Mouse (Mus musculus) hindbrain, embryonic 11.5 days (tissue): ENCODE results near the gene Mrpl58. TPM values are rescaled to one million over a fixed set of nuclear protein-coding genes. Genes with fewer than 3 reads are reported as not detected.
"Not testable (repeated sequence)": the region's sequence is repeated elsewhere in the genome, so short reads cannot be mapped to it uniquely, and the experiment has no call there.

Experiments
- ATAC-seq: fragments of 200-750 bp; cut with Nextera tagmentation; 2 replicates; pipeline ENCODE4 v1.8.0; 2017; ENCODE audit warnings: mild to moderate bottlenecking, moderate TSS enrichment, moderate library complexity; ENCODE audit not compliant: low FRiP score
- DNase-seq: peaks from one replicate; pipeline ENCODE4 v3.0.0-alpha.2; 2015; ENCODE audit warnings: low spot score
- H3K27ac ChIP-seq: fragments of 300-500 bp; sonication (generic); 2 replicates; pipeline ENCODE4 v1.5.1; 2014; ENCODE audit warnings: mild to moderate bottlenecking, low read depth, low read length
- H3K27me3 ChIP-seq: fragments of 300-500 bp; sonication (generic); 2 replicates; pipeline ENCODE4 v1.6.1; 2014; ENCODE audit warnings: mild to moderate bottlenecking, low read length, moderate library complexity, mixed read lengths; ENCODE audit not compliant: control insufficient read depth, insufficient read depth
- H3K36me3 ChIP-seq: fragments of 300-500 bp; sonication (generic); 2 replicates; pipeline ENCODE4 v1.6.1; 2014; ENCODE audit warnings: mild to moderate bottlenecking, low read length, moderate library complexity, mixed read lengths; ENCODE audit not compliant: control insufficient read depth, insufficient read depth
- H3K4me1 ChIP-seq: fragments of 300-500 bp; sonication (generic); replicated peaks from 2 replicates; pipeline ENCODE4 v1.6.1; 2014; ENCODE audit warnings: low read length, mixed read lengths; ENCODE audit not compliant: control insufficient read depth, insufficient read depth
- H3K4me2 ChIP-seq: fragments of 300-500 bp; sonication (generic); replicated peaks from 2 replicates; pipeline ENCODE4 v1.6.1; 2014; ENCODE audit warnings: mild to moderate bottlenecking, low read depth, low read length
- H3K4me3 ChIP-seq: fragments of 300-500 bp; sonication (generic); 2 replicates; pipeline ENCODE4 v1.5.1; 2014; ENCODE audit warnings: low read depth, low read length
- H3K9ac ChIP-seq: fragments of 300-500 bp; sonication (generic); 2 replicates; pipeline ENCODE4 v1.6.1; 2014; ENCODE audit warnings: low read depth, low read length
- H3K9me3 ChIP-seq: fragments of 300-500 bp; sonication (generic); 2 replicates; pipeline ENCODE4 v1.6.1; 2016; ENCODE audit warnings: low read length; ENCODE audit not compliant: control insufficient read depth
- WGBS: fragments of 180-500 bp; shearing (Covaris S2); extraction: QIAGEN DNeasy Blood & Tissue Kit; methylation state at CpG from one replicate; pipeline ENCODE4 v1.1.7; 2014; 5-methylcytosine and 5-hydroxymethylcytosine counted together
- polyA plus RNA-seq: library from polyadenylated mRNA; unstranded; fragments of >200 nt; fragmentation: Nextera tagmentation; extraction: Ambion mirVana; gene quantifications from 2 replicates; pipeline ENCODE4 v1.2.1, GENCODE M21; 2014

The Mrpl58 gene
- polyA plus RNA-seq, 1 experiment from 2014 or later: 226 TPM

GRCm38 (mm10) chr11:115453306-115453705 lies 49.8 kb downstream of the Mrpl58 start:
- Histone ChIP-seq H3K27me3 (no peaks in the 10 kb centered on the region), H3K4me1 (no peaks in the 10 kb centered on the region), H3K9me3 (no peaks in the 10 kb centered on the region), H3K4me3 (no peak overlapping the region), H3K27ac (no peak overlapping the region), H3K4me2 (no peak overlapping the region), H3K9ac (no peak overlapping the region), H3K36me3 (no peaks in the 10 kb centered on the region)
- DNase-seq (no peak), ATAC-seq (no peak)
- WGBS: 76% methylated on average over 4 of the region's 4 CpGs

GRCm38 (mm10) chr11:115454822-115455221 lies 51.3 kb downstream of the Mrpl58 start:
- H3K27ac ChIP-seq, H3K4me2 ChIP-seq, H3K36me3 ChIP-seq, H3K4me3 ChIP-seq, H3K9ac ChIP-seq, H3K4me1 ChIP-seq, DNase-seq, H3K9me3 ChIP-seq, H3K27me3 ChIP-seq, ATAC-seq: not testable (repeated sequence)
- WGBS: 90% methylated on average over 6 of the region's 6 CpGs

- 86% methylated on average over 15 of the region's 15 CpGs for WGBS
- Histone ChIP-seq H3K36me3 (no peaks in the 10 kb centered on the region), H3K27ac (no peak overlapping the region), H3K4me3 (no peak overlapping the region), H3K4me1 (no peaks in the 10 kb centered on the region), H3K27me3 (no peaks in the 10 kb centered on the region), H3K9me3 (no peaks in the 10 kb centered on the region), H3K9ac (no peak overlapping the region), H3K4me2 (no peak overlapping the region)
- no peak for DNase-seq
- ATAC-seq: no peak
These were observed 52.1 kb downstream of the Mrpl58 start for GRCm38 (mm10) chr11:115455619-115456018.

- Histone ChIP-seq H3K27me3 (no peaks in the 10 kb centered on the region), H3K27ac (no peak overlapping the region), H3K36me3 (no peaks in the 10 kb centered on the region), H3K4me1 (no peaks in the 10 kb centered on the region), H3K9me3 (no peaks in the 10 kb centered on the region), H3K4me3 (no peak overlapping the region), H3K9ac (no peak overlapping the region), H3K4me2 (no peak overlapping the region)
- ATAC-seq (no peak), DNase-seq (no peak)
- WGBS: 95% methylated on average over 5 of the region's 5 CpGs
These were observed 52.6 kb downstream of the Mrpl58 start for GRCm38 (mm10) chr11:115456182-115456581.

GRCm38 (mm10) chr11:115457405-115457804 lies 53.9 kb downstream of the Mrpl58 start:
- no peak for ATAC-seq
- Histone ChIP-seq H3K4me2 (no peak overlapping the region), H3K4me3 (no peak overlapping the region), H3K27me3 (no peaks in the 10 kb centered on the region), H3K27ac (no peak overlapping the region), H3K4me1 (no peaks in the 10 kb centered on the region), H3K36me3 (no peaks in the 10 kb centered on the region), H3K9ac (no peak overlapping the region), H3K9me3 (no peaks in the 10 kb centered on the region)
- no peak for DNase-seq
- 40% methylated on average over 6 of the region's 6 CpGs for WGBS

- DNase-seq (no peak), ATAC-seq (no peak)
- 21% methylated on average over 8 of the region's 8 CpGs for WGBS
- no peaks in the 10 kb centered on the region for H3K36me3 ChIP-seq
- no peak overlapping the region for H3K9ac ChIP-seq
- H3K27me3 ChIP-seq: no peaks in the 10 kb centered on the region
- no peak overlapping the region for H3K27ac ChIP-seq
- H3K4me1 ChIP-seq: no peaks in the 10 kb centered on the region
- H3K4me2 ChIP-seq: no peak overlapping the region
- no peaks in the 10 kb centered on the region for H3K9me3 ChIP-seq
- no peak overlapping the region for H3K4me3 ChIP-seq
These were observed 57.4 kb downstream of the Mrpl58 start for GRCm38 (mm10) chr11:115460976-115461375.

- H3K36me3 ChIP-seq: no peaks in the 10 kb centered on the region
- no peak overlapping the region for H3K27ac ChIP-seq
- no peak overlapping the region for H3K9ac ChIP-seq
- 79% methylated on average over 5 of the region's 5 CpGs for WGBS
- no peak overlapping the region for H3K4me3 ChIP-seq
- H3K4me1 ChIP-seq: no peaks in the 10 kb centered on the region
- ATAC-seq: no peak
- no peak overlapping the region for H3K4me2 ChIP-seq
- H3K27me3 ChIP-seq: no peaks in the 10 kb centered on the region
- H3K9me3 ChIP-seq: no peaks in the 10 kb centered on the region
- no peak for DNase-seq
These were observed 58.3 kb downstream of the Mrpl58 start for GRCm38 (mm10) chr11:115461846-115462242.

Other genes starting within 250 kb of the Mrpl58 start
- gene Slc9a3r1, start 240.4 kb upstream of the Mrpl58 start, polyA plus RNA-seq: 29.5 and 33.7 TPM in 2 replicates
- gene Tmem104, start 216.3 kb upstream of the Mrpl58 start, polyA plus RNA-seq: 7.2 and 7.3 TPM in 2 replicates
- gene Nat9, start 215.9 kb upstream of the Mrpl58 start, polyA plus RNA-seq: 19.5 and 20.1 TPM in 2 replicates
- 0.25 and 0.43 TPM in 2 replicates for gene Grin2c, start 136.5 kb upstream of the Mrpl58 start, polyA plus RNA-seq
- 11.6 and 14.9 TPM in 2 replicates for gene Fdxr, start 126.7 kb upstream of the Mrpl58 start, polyA plus RNA-seq
- 0.40 and 0.52 TPM in 2 replicates for gene Fads6, start 106.1 kb upstream of the Mrpl58 start, polyA plus RNA-seq
- not detected in 2 replicates for gene Otop2, start 96.6 kb upstream of the Mrpl58 start, polyA plus RNA-seq
- 0.05 TPM in 1 of 2 replicates, not detected in the other for gene Ush1g, start 81.7 kb upstream of the Mrpl58 start, polyA plus RNA-seq
- 0.15 and 0.20 TPM in 2 replicates for gene Otop3, start 69.0 kb upstream of the Mrpl58 start, polyA plus RNA-seq
- 10.9 and 15.3 TPM in 2 replicates for gene Hid1, start 36.0 kb upstream of the Mrpl58 start, polyA plus RNA-seq
- 19.0 and 20.0 TPM in 2 replicates for gene Cdr2l, start 21.8 kb upstream of the Mrpl58 start, polyA plus RNA-seq
- gene Atp5h, start 16.2 kb downstream of the Mrpl58 start, polyA plus RNA-seq: 899 and 905 TPM in 2 replicates
- 21.0 and 27.5 TPM in 2 replicates for gene Kctd2, start 16.4 kb downstream of the Mrpl58 start, polyA plus RNA-seq
- gene Trim80, start 36.8 kb downstream of the Mrpl58 start, polyA plus RNA-seq: not detected in 2 replicates
- gene Slc16a5, start 58.7 kb downstream of the Mrpl58 start, polyA plus RNA-seq: 0.11 TPM in 1 of 2 replicates, not detected in the other
- gene Armc7, start 71.9 kb downstream of the Mrpl58 start, polyA plus RNA-seq: 7.5 and 9.0 TPM in 2 replicates
- 75.8 and 84.6 TPM in 2 replicates for gene Nt5c, start 88.1 kb downstream of the Mrpl58 start, polyA plus RNA-seq
- 990 and 1,006 TPM in 2 replicates for gene Jpt1, start 110.6 kb downstream of the Mrpl58 start, polyA plus RNA-seq
- 1,523 and 1,527 TPM in 2 replicates for gene Sumo2, start 132.5 kb downstream of the Mrpl58 start, polyA plus RNA-seq
- gene Nup85, start 160.7 kb downstream of the Mrpl58 start, polyA plus RNA-seq: 156 and 175 TPM in 2 replicates
- 93.3 and 105 TPM in 2 replicates for gene Mrps7, start 200.2 kb downstream of the Mrpl58 start, polyA plus RNA-seq
- 24.7 and 25.1 TPM in 2 replicates for gene Gga3, start 200.3 kb downstream of the Mrpl58 start, polyA plus RNA-seq
- 14.2 and 17.7 TPM in 2 replicates for gene Mif4gd, start 209.2 kb downstream of the Mrpl58 start, polyA plus RNA-seq
- gene Slc25a19, start 224.5 kb downstream of the Mrpl58 start, polyA plus RNA-seq: 24.9 and 27.1 TPM in 2 replicates